Mouse (Mus musculus): ENCODE measurements around the gene Kcnj9.

DNA sequence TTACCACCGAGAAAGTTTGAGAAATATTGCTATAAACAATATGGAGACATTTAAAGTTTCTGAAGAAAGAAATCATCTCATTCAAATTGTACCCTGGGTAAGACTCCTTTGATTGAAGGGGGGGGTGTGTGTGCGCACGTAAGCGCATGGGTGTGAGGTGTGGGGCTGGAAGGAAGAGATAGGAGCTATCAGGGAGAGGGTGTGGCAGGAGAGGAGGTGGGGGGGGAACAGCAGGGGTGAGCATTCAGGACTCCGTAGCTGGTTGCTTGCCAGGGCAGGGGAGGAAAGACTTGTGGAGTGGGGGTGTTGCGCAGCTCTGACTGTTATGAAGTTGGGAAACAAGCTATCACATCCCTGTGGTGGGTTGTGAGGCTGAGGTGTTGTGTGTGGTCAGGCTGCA, 24.7 kb downstream of the Kcnj9 start:
- no peak for TF ChIP-seq POLR2A (IDR thresholded peaks at IDR 0.05; ENCODE audit: low read depth, low read length)
- TF ChIP-seq CTCF (IDR thresholded peaks at IDR 0.05; ENCODE audit: extremely low read depth, insufficient read depth, insufficient read length, insufficient replicate concordance) = no peak

Measured in spleen, adult 2 months (tissue).